Mouse (Mus musculus): ENCODE data around the gene Cd34. TPM values are rescaled to one million over a fixed set of nuclear protein-coding genes. Genes with fewer than 3 reads are reported as not detected.

The Cd34 gene
- total and polyA plus RNA-seq, 3 experiments = 12.6 to 56.0 (median 36.3) TPM

Other genes with a start within 250 kb of the Cd34 start
- gene Cd46, start 153.4 kb downstream of the Cd34 start, total RNA-seq (2021) = 1 to 10 TPM; 1.5 to 1.6 TPM
- 0.19 TPM in 2 replicates for gene Cd46, start 153.4 kb downstream of the Cd34 start, polyA plus RNA-seq (2012; rRNA removed)
- 10 to 100 TPM; 83.0 to 86.5 TPM for gene Cr1l, start 192.8 kb downstream of the Cd34 start, total RNA-seq (2021)
- 29.4 and 50.1 TPM in 2 replicates for gene Cr1l, start 192.8 kb downstream of the Cd34 start, polyA plus RNA-seq (2012; rRNA removed)
- gene Cr2, start 237.9 kb downstream of the Cd34 start, total RNA-seq (2021) = 1 to 10 TPM in 1 of 2 experiments, not detected in 1; 1.0 TPM
- gene Cr2, start 237.9 kb downstream of the Cd34 start, polyA plus RNA-seq (2012; rRNA removed) = not detected in 2 replicates